Mouse (Mus musculus): Measurements from ENCODE around the gene Plcg1. TPM values are rescaled to one million over a fixed set of nuclear protein-coding genes. Genes with fewer than 3 reads are reported as not detected.

Gene Plcg1
- polyA plus RNA-seq, 1 experiment, result 237 TPM

- WGBS, result 92% methylated on average over 3 of the region's 3 CpGs
- Histone ChIP-seq H3K27me3 (ENCODE audit: control insufficient read depth, insufficient read depth, low read length) (no peaks in the 10 kb centered on the region), H3K4me3 (ENCODE audit: control insufficient read depth, insufficient read depth, low read length) (no peak overlapping the region), H3K27ac (ENCODE audit: control insufficient read depth, insufficient read depth, low read length) (no peak overlapping the region), H3K36me3 (ENCODE audit: control insufficient read depth, insufficient read depth, low read length) (peaks cover 22% of the 10 kb centered on the region), H3K4me1 (replicated peaks; ENCODE audit: control insufficient read depth, insufficient read depth, low read length) (peaks cover 4% of the 10 kb centered on the region; the same call in 1 of the 2 replicates)
- no peak for TF ChIP-seq POLR2A (IDR thresholded peaks at IDR 0.05; ENCODE audit: control insufficient read depth, extremely low read depth, insufficient read depth, low read length, poor library complexity)
- no peak for TF ChIP-seq CTCF (IDR thresholded peaks at IDR 0.05; ENCODE audit: borderline replicate concordance, control insufficient read depth, extremely low read depth, insufficient read depth, low read length, poor library complexity)
- DNase-seq, result no peak
These were observed 34.0 kb downstream of the Plcg1 start for GRCm38 (mm10) chr2:160765096-160765495.

GRCm38 (mm10) chr2:160766371-160766771 lies 35.3 kb downstream of the Plcg1 start:
- Histone ChIP-seq H3K36me3 (ENCODE audit: control insufficient read depth, insufficient read depth, low read length) (peaks cover 15% of the 10 kb centered on the region), H3K27me3 (ENCODE audit: control insufficient read depth, insufficient read depth, low read length) (no peaks in the 10 kb centered on the region), H3K4me3 (ENCODE audit: control insufficient read depth, insufficient read depth, low read length) (no peak overlapping the region), H3K27ac (ENCODE audit: control insufficient read depth, insufficient read depth, low read length) (no peak overlapping the region), H3K4me1 (replicated peaks; ENCODE audit: control insufficient read depth, insufficient read depth, low read length) (peaks cover 4% of the 10 kb centered on the region; the same call in 1 of the 2 replicates)
- TF ChIP-seq POLR2A (IDR thresholded peaks at IDR 0.05; ENCODE audit: control insufficient read depth, extremely low read depth, insufficient read depth, low read length, poor library complexity) (no peak), CTCF (IDR thresholded peaks at IDR 0.05; ENCODE audit: borderline replicate concordance, control insufficient read depth, extremely low read depth, insufficient read depth, low read length, poor library complexity) (no peak)
- no peak for DNase-seq
- WGBS, result 91% methylated on average over 5 of the region's 5 CpGs

- DNase-seq, result no peak
- WGBS, result 100% methylated on average over 2 of the region's 2 CpGs
- no peak overlapping the region for H3K4me3 ChIP-seq (ENCODE audit: control insufficient read depth, insufficient read depth, low read length)
- peaks cover 4% of the 10 kb centered on the region; the same call in 1 of the 2 replicates for H3K4me1 ChIP-seq (replicated peaks; ENCODE audit: control insufficient read depth, insufficient read depth, low read length)
- TF ChIP-seq CTCF (IDR thresholded peaks at IDR 0.05; ENCODE audit: borderline replicate concordance, control insufficient read depth, extremely low read depth, insufficient read depth, low read length, poor library complexity) (no peak), POLR2A (IDR thresholded peaks at IDR 0.05; ENCODE audit: control insufficient read depth, extremely low read depth, insufficient read depth, low read length, poor library complexity) (no peak)
- H3K36me3 ChIP-seq (ENCODE audit: control insufficient read depth, insufficient read depth, low read length), result peaks cover 7% of the 10 kb centered on the region
- no peak overlapping the region for H3K27ac ChIP-seq (ENCODE audit: control insufficient read depth, insufficient read depth, low read length)
- no peaks in the 10 kb centered on the region for H3K27me3 ChIP-seq (ENCODE audit: control insufficient read depth, insufficient read depth, low read length)
These were observed 36.1 kb downstream of the Plcg1 start for GRCm38 (mm10) chr2:160767201-160767600.

- Histone ChIP-seq H3K4me1 (replicated peaks; ENCODE audit: control insufficient read depth, insufficient read depth, low read length) (peaks cover 4% of the 10 kb centered on the region; the same call in 1 of the 2 replicates), H3K36me3 (ENCODE audit: control insufficient read depth, insufficient read depth, low read length) (no peaks in the 10 kb centered on the region), H3K4me3 (ENCODE audit: control insufficient read depth, insufficient read depth, low read length) (no peak overlapping the region), H3K27ac (ENCODE audit: control insufficient read depth, insufficient read depth, low read length) (no peak overlapping the region), H3K27me3 (ENCODE audit: control insufficient read depth, insufficient read depth, low read length) (no peaks in the 10 kb centered on the region)
- no peak for DNase-seq
- 95% methylated on average over 4 of the region's 4 CpGs for WGBS
- no peak for TF ChIP-seq CTCF (IDR thresholded peaks at IDR 0.05; ENCODE audit: borderline replicate concordance, control insufficient read depth, extremely low read depth, insufficient read depth, low read length, poor library complexity)
- TF ChIP-seq POLR2A (IDR thresholded peaks at IDR 0.05; ENCODE audit: control insufficient read depth, extremely low read depth, insufficient read depth, low read length, poor library complexity), result no peak
These were observed 37.1 kb downstream of the Plcg1 start for GRCm38 (mm10) chr2:160768097-160768695.

- Histone ChIP-seq H3K27ac (ENCODE audit: control insufficient read depth, insufficient read depth, low read length) (no peak overlapping the region), H3K36me3 (ENCODE audit: control insufficient read depth, insufficient read depth, low read length) (no peaks in the 10 kb centered on the region), H3K4me3 (ENCODE audit: control insufficient read depth, insufficient read depth, low read length) (no peak overlapping the region), H3K27me3 (ENCODE audit: control insufficient read depth, insufficient read depth, low read length) (no peaks in the 10 kb centered on the region), H3K4me1 (replicated peaks; ENCODE audit: control insufficient read depth, insufficient read depth, low read length) (no peaks in the 10 kb centered on the region)
- WGBS, result 92% methylated on average over 2 of the region's 2 CpGs
- TF ChIP-seq POLR2A (IDR thresholded peaks at IDR 0.05; ENCODE audit: control insufficient read depth, extremely low read depth, insufficient read depth, low read length, poor library complexity), result no peak
- TF ChIP-seq CTCF (IDR thresholded peaks at IDR 0.05; ENCODE audit: borderline replicate concordance, control insufficient read depth, extremely low read depth, insufficient read depth, low read length, poor library complexity), result no peak
- no peak for DNase-seq
These were observed 37.9 kb downstream of the Plcg1 start for GRCm38 (mm10) chr2:160768997-160769396.

GRCm38 (mm10) chr2:160770409-160770808 lies 39.3 kb downstream of the Plcg1 start:
- DNase-seq, result no peak
- no peaks in the 10 kb centered on the region for H3K27me3 ChIP-seq (ENCODE audit: control insufficient read depth, insufficient read depth, low read length)

More at GRCm38 (mm10) chr2:160770409-160770808, 39.3 kb downstream of the Plcg1 start:
- H3K4me1 ChIP-seq (replicated peaks; ENCODE audit: control insufficient read depth, insufficient read depth, low read length), result no peaks in the 10 kb centered on the region
- no peak overlapping the region for H3K4me3 ChIP-seq (ENCODE audit: control insufficient read depth, insufficient read depth, low read length)
- no peaks in the 10 kb centered on the region for H3K36me3 ChIP-seq (ENCODE audit: control insufficient read depth, insufficient read depth, low read length)
- TF ChIP-seq CTCF (IDR thresholded peaks at IDR 0.05; ENCODE audit: borderline replicate concordance, control insufficient read depth, extremely low read depth, insufficient read depth, low read length, poor library complexity), result no peak
- TF ChIP-seq POLR2A (IDR thresholded peaks at IDR 0.05; ENCODE audit: control insufficient read depth, extremely low read depth, insufficient read depth, low read length, poor library complexity), result no peak
- no peak overlapping the region for H3K27ac ChIP-seq (ENCODE audit: control insufficient read depth, insufficient read depth, low read length)

Data from thymus, adult 2 months (tissue).